Mouse (Mus musculus): Measurements from ENCODE around the gene Kctd17. TPM values are rescaled to one million over a fixed set of nuclear protein-coding genes. Genes with fewer than 3 reads are reported as not detected.
A peak's percentile ranks its signal among the peaks of the same experiment; 100 is the strongest.

Gene Kctd17
- polyA plus RNA-seq, 1 experiment from 2014 or later = 22.5 TPM

DNA sequence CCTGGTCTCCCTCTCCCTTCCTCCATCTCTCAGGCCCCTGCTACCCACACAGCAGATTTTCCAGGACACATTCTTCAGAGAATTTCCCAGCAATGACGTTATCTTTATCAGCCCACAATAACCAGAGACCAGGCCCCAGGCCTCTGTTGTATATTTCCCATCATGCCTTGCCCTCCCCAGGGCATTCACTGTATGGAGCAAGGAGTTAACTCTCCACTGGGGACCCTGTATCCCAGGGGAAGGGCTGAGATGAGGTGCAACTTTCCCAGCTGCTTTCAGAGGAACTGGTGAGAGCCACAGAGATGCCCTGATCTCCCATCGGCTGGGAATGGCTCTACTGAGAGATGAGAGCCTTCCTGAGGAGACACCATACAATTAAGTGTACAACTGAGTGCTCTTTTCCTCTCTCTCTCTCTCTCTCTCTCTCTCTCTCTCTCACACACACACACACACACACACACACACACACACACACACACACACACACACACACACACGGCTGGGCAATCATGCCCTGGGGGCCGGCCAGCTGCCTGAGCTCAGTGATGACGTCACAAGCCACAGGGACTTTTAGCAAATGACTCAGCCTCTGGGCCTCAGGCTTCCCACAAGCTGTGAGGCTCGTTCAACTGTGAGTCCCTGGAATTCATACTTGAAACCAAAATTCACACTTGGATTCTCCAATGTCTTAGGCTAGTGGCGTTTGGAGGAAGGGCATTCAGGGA lies 21.5 kb downstream of the Kctd17 start:
- Histone ChIP-seq H3K9ac (peak overlapping the region; percentile 78), H3K4me3 (no peak overlapping the region), H3K27ac (replicated peaks) (peak overlapping the region; percentile 87), H3K27me3 (replicated peaks) (no peaks in the 10 kb centered on the region), H3K4me2 (peak overlapping the region; percentile 7; the same call in 1 of the 2 replicates), H3K9me3 (no peaks in the 10 kb centered on the region), H3K4me1 (peaks cover 41% of the 10 kb centered on the region), H3K36me3 (no peaks in the 10 kb centered on the region)
- peak; percentile 51 for ATAC-seq (ENCODE audit: extremely low read depth, insufficient number of reproducible peaks, low FRiP score, low TSS enrichment)
- WGBS = 15% methylated on average over 7 of the region's 7 CpGs

DNA sequence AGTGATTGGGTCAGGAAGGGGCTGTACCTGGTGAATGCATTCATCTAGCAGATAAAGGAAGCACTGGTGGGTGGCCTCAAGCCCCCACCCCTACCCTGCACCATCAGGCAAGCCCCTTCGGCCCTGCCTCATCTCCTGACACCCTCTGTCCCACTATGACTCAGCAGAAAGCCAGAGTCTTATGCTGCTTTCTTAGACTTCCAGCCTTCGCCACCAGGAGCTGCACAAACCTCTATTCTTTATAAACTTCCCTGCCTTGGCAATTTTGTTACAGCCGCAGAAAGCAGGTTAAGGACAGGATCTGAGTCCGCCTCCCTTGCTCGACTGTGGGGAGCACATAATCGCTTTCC lies 22.0 kb downstream of the Kctd17 start:
- H3K27me3 ChIP-seq (replicated peaks) = no peaks in the 10 kb centered on the region
- peaks cover 47% of the 10 kb centered on the region for H3K4me1 ChIP-seq
- 0 out of 2 replicates have a peak, but pooled peaks have one; percentile 7 for ATAC-seq (ENCODE audit: extremely low read depth, insufficient number of reproducible peaks, low FRiP score, low TSS enrichment)
- peak overlapping the region; percentile 87 for H3K27ac ChIP-seq (replicated peaks)
- H3K36me3 ChIP-seq = no peaks in the 10 kb centered on the region
- no peaks in the 10 kb centered on the region for H3K9me3 ChIP-seq
- no peak overlapping the region for H3K9ac ChIP-seq
- no peak overlapping the region for H3K4me3 ChIP-seq
- 81% methylated on average over 6 of the region's 6 CpGs for WGBS
- H3K4me2 ChIP-seq = no peak overlapping the region

- WGBS = 59% methylated on average over 2 of the region's 2 CpGs
- Histone ChIP-seq H3K4me3 (no peak overlapping the region), H3K4me2 (no peak overlapping the region), H3K4me1 (peaks cover 47% of the 10 kb centered on the region), H3K9ac (no peak overlapping the region), H3K27me3 (replicated peaks) (no peaks in the 10 kb centered on the region), H3K9me3 (no peaks in the 10 kb centered on the region), H3K27ac (replicated peaks) (no peak overlapping the region), H3K36me3 (no peaks in the 10 kb centered on the region)
- no peak for ATAC-seq (ENCODE audit: extremely low read depth, insufficient number of reproducible peaks, low FRiP score, low TSS enrichment)
Observed at GRCm38 (mm10) chr15:78451201-78451600, 22.8 kb downstream of the Kctd17 start.

DNA sequence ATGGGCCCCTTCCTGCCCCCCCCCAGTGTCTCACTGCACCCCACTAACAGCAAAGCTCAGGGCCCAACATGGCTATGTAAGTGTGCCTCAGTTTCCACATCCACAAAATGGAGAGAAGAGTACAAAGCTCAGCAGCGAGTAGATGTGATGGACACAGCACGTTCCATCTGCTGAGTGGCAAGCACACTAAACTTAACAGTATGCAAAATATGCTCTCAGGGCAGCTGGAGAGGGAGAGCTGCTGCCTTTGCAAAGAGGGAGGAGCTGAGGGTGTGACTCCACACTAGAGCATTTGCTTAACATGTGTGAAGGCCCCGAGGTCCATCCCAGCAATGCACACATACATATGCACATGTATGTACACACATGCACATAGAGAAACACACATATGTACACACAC lies 24.6 kb downstream of the Kctd17 start:
- WGBS = 62% methylated on average over 3 of the region's 3 CpGs
- no peaks in the 10 kb centered on the region for H3K36me3 ChIP-seq
- H3K4me3 ChIP-seq = no peak overlapping the region
- no peak overlapping the region for H3K4me2 ChIP-seq
- no peaks in the 10 kb centered on the region for H3K27me3 ChIP-seq (replicated peaks)
- no peak overlapping the region for H3K9ac ChIP-seq
- ATAC-seq (ENCODE audit: extremely low read depth, insufficient number of reproducible peaks, low FRiP score, low TSS enrichment) = no peak
- H3K9me3 ChIP-seq = no peaks in the 10 kb centered on the region
- peaks cover 38% of the 10 kb centered on the region for H3K4me1 ChIP-seq
- no peak overlapping the region for H3K27ac ChIP-seq (replicated peaks)

- no peak overlapping the region for H3K27ac ChIP-seq (replicated peaks)
- peak overlapping the region; percentile 11; the same call in 1 of the 2 replicates for H3K9ac ChIP-seq
- no peaks in the 10 kb centered on the region for H3K27me3 ChIP-seq (replicated peaks)
- H3K4me1 ChIP-seq = peaks cover 19% of the 10 kb centered on the region
- H3K4me3 ChIP-seq = no peak overlapping the region
- no peak overlapping the region for H3K4me2 ChIP-seq
- no peaks in the 10 kb centered on the region for H3K9me3 ChIP-seq
- 47% methylated on average over 4 of the region's 4 CpGs for WGBS
- ATAC-seq (ENCODE audit: extremely low read depth, insufficient number of reproducible peaks, low FRiP score, low TSS enrichment) = no peak
- no peaks in the 10 kb centered on the region for H3K36me3 ChIP-seq
Observed at GRCm38 (mm10) chr15:78455168-78455567, 26.8 kb downstream of the Kctd17 start.

GRCm38 (mm10) chr15:78456051-78456450 lies 27.7 kb downstream of the Kctd17 start:
- ATAC-seq (ENCODE audit: extremely low read depth, insufficient number of reproducible peaks, low FRiP score, low TSS enrichment) = no peak
- Histone ChIP-seq H3K27ac (replicated peaks) (no peak overlapping the region), H3K9me3 (no peaks in the 10 kb centered on the region), H3K4me1 (peaks cover 12% of the 10 kb centered on the region; the same call in 1 of the 2 replicates), H3K9ac (no peak overlapping the region), H3K4me3 (no peak overlapping the region), H3K36me3 (no peaks in the 10 kb centered on the region), H3K4me2 (no peak overlapping the region), H3K27me3 (replicated peaks) (no peaks in the 10 kb centered on the region)
- WGBS = 53% methylated on average over 7 of the region's 7 CpGs

GRCm38 (mm10) chr15:78457193-78457592 lies 28.8 kb downstream of the Kctd17 start:
- H3K9me3 ChIP-seq = no peaks in the 10 kb centered on the region
- 72% methylated on average over 10 of the region's 10 CpGs for WGBS
- ATAC-seq (ENCODE audit: extremely low read depth, insufficient number of reproducible peaks, low FRiP score, low TSS enrichment) = no peak
- no peak overlapping the region for H3K4me3 ChIP-seq
- no peaks in the 10 kb centered on the region for H3K36me3 ChIP-seq
- H3K4me1 ChIP-seq = peaks cover 7% of the 10 kb centered on the region; the same call in 1 of the 2 replicates
- no peak overlapping the region for H3K4me2 ChIP-seq
- H3K9ac ChIP-seq = no peak overlapping the region
- H3K27me3 ChIP-seq (replicated peaks) = peaks cover 7% of the 10 kb centered on the region; the same call in 1 of the 2 replicates
- H3K27ac ChIP-seq (replicated peaks) = no peak overlapping the region

DNA sequence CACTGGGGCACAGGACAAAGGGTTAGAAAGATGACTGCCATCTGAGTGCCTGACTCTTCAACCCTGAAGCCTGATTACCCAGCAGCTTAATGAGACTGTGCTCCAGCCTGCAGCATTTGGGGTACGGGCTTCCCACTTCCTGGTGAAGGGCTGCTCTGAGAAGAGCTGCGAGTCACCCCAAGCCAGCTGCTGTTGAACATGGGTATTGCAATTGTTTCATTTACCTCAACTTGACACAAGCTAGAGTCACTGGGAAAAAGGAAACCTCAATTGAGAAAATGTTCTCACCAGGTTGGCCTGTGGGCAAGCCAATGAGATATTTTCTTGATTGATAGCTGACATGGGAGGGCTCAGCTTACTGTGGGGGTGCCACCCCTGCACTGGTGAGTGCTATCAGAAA lies 34.6 kb downstream of the Kctd17 start:
- Histone ChIP-seq H3K27ac (replicated peaks) (no peak overlapping the region), H3K9me3 (no peaks in the 10 kb centered on the region), H3K4me1 (peaks cover 8% of the 10 kb centered on the region), H3K4me3 (no peak overlapping the region), H3K4me2 (no peak overlapping the region), H3K27me3 (replicated peaks) (peaks cover 10% of the 10 kb centered on the region; the same call in 1 of the 2 replicates), H3K36me3 (no peaks in the 10 kb centered on the region), H3K9ac (no peak overlapping the region)
- ATAC-seq (ENCODE audit: extremely low read depth, insufficient number of reproducible peaks, low FRiP score, low TSS enrichment) = no peak
- 37% methylated on average over 2 of the region's 2 CpGs for WGBS

DNA sequence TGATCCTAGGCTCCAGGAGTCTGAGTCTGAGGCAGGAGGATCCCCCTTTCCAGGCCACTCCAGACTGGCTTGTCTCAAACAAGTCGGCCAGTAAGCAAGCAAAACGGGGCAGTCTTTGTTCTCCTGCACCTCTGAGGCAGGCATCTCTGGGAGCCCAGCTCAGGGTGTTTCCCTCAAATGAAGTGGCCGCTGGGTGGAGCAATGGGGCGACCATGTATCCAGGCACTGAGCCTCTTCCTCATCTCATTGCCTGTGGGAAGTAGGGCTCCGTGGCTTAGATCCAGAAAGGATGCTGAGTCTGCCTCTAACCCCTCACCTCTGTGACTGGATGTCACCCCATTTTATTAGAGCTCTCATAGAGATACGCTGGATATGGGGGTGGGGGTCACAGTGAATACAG lies 38.4 kb downstream of the Kctd17 start:
- H3K27me3 ChIP-seq (replicated peaks) = peaks cover 7% of the 10 kb centered on the region; the same call in 1 of the 2 replicates
- H3K27ac ChIP-seq (replicated peaks) = no peak overlapping the region
- H3K9ac ChIP-seq = no peak overlapping the region
- WGBS = 38% methylated on average over 6 of the region's 6 CpGs
- H3K4me3 ChIP-seq = no peak overlapping the region
- H3K9me3 ChIP-seq = no peaks in the 10 kb centered on the region
- H3K4me2 ChIP-seq = no peak overlapping the region
- no peaks in the 10 kb centered on the region for H3K36me3 ChIP-seq
- H3K4me1 ChIP-seq = peaks cover 23% of the 10 kb centered on the region
- 0 out of 2 replicates have a peak, but pooled peaks have one; percentile 26 for ATAC-seq (ENCODE audit: extremely low read depth, insufficient number of reproducible peaks, low FRiP score, low TSS enrichment)

- Histone ChIP-seq H3K27ac (replicated peaks) (no peak overlapping the region), H3K27me3 (replicated peaks) (0 out of 2 replicates have a peak, but pooled peaks cover 3% of the 10 kb centered on the region), H3K4me2 (no peak overlapping the region), H3K4me1 (peaks cover 31% of the 10 kb centered on the region), H3K9me3 (no peaks in the 10 kb centered on the region), H3K4me3 (no peak overlapping the region), H3K36me3 (no peaks in the 10 kb centered on the region), H3K9ac (no peak overlapping the region)
- no peak for ATAC-seq (ENCODE audit: extremely low read depth, insufficient number of reproducible peaks, low FRiP score, low TSS enrichment)
- WGBS = 89% methylated on average over 7 of the region's 7 CpGs
Observed at GRCm38 (mm10) chr15:78467570-78467969, 39.2 kb downstream of the Kctd17 start.

GRCm38 (mm10) chr15:78468379-78468937 lies 40.1 kb downstream of the Kctd17 start, which contains the start of gene Tmprss6:
Gene Tmprss6 (minus strand): TSS chr15:78468634.
- Histone ChIP-seq H3K9ac (no peak within 1 kb of the TSS), H3K4me3 (no peak within 1 kb of the TSS), H3K27me3 (replicated peaks) (0 out of 2 replicates have a peak, but pooled peaks cover 3% of the 10 kb centered on the region), H3K27ac (replicated peaks) (no peak within 1 kb of the TSS), H3K9me3 (no peaks in the 10 kb centered on the region), H3K36me3 (no peaks in the 10 kb centered on the region), H3K4me1 (peaks cover 30% of the 10 kb centered on the region), H3K4me2 (no peak within 1 kb of the TSS)
- 68% methylated on average over 7 of the region's 7 CpGs for WGBS
- no peak for ATAC-seq (ENCODE audit: extremely low read depth, insufficient number of reproducible peaks, low FRiP score, low TSS enrichment)

Measured in heart, embryonic 13.5 days (tissue).